Mouse (Mus musculus) splenic B cell, adult 2 months (primary cell): ENCODE measurements around the gene Col28a1.
A peak's percentile ranks its signal among the peaks of the same experiment; 100 is the strongest.
"Not testable (repeated sequence)": the region's sequence is repeated elsewhere in the genome, so short reads cannot be mapped to it uniquely, and the experiment has no call there.

Experiments used
- DNase-seq: peaks from one replicate; pipeline ENCODE4 v3.0.0-alpha.2; 2011; ENCODE audit warnings: low read depth, low spot score
- H3K27me3 ChIP-seq: 2 replicates; pipeline ENCODE4 v1.6.1; 2012; ENCODE audit warnings: mild to moderate bottlenecking, low read length, moderate library complexity, mixed read lengths; ENCODE audit not compliant: control insufficient read depth, poor library complexity, insufficient read depth, severe bottlenecking
- H3K36me3 ChIP-seq: 2 replicates; pipeline ENCODE4 v1.6.1; 2012; ENCODE audit warnings: mild to moderate bottlenecking, low read length, moderate library complexity, mixed read lengths; ENCODE audit not compliant: control insufficient read depth, poor library complexity, insufficient read depth, severe bottlenecking

Gene Col28a1

DNA sequence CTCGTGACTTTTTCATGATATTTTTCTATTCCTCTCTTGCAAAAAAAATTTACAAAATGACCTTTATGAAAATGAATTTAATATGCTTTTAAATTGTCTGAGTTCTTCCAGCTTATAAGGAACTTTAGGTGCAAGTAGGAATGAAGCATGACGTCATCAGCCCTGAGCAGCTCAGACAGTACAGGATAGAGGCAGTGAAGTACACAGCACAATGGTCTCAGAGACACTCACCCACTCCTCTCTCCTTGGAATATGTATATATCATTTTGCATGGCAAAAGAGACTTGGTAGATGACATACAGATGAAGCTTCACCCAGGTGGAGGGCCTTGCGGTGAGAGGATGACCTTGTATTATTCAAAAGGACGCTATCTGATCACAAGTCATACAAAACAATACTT lies 197.7 kb downstream of the Col28a1 start:
- Histone ChIP-seq H3K36me3 (no peaks in the 10 kb centered on the region), H3K27me3 (no peaks in the 10 kb centered on the region)
- DNase-seq, result no peak

DNA sequence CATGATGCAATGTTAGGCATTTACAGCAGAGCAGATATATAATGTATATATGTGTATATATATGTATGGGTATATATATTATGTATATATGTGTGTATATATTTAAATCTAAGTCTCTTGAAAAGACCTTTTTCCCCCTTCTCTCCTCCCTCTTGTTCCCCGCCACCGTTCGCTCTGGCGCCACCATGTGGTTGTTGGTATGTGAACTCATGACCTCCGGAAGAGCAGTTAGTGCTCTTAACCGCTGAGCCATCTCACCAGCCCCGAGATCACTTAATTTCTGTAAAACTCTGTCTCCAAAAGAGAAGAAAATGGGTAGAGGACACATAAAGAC lies 208.8 kb downstream of the Col28a1 start:
- DNase-seq, result peak; percentile 75
- no peaks in the 10 kb centered on the region for H3K36me3 ChIP-seq
- H3K27me3 ChIP-seq, result no peaks in the 10 kb centered on the region

DNA sequence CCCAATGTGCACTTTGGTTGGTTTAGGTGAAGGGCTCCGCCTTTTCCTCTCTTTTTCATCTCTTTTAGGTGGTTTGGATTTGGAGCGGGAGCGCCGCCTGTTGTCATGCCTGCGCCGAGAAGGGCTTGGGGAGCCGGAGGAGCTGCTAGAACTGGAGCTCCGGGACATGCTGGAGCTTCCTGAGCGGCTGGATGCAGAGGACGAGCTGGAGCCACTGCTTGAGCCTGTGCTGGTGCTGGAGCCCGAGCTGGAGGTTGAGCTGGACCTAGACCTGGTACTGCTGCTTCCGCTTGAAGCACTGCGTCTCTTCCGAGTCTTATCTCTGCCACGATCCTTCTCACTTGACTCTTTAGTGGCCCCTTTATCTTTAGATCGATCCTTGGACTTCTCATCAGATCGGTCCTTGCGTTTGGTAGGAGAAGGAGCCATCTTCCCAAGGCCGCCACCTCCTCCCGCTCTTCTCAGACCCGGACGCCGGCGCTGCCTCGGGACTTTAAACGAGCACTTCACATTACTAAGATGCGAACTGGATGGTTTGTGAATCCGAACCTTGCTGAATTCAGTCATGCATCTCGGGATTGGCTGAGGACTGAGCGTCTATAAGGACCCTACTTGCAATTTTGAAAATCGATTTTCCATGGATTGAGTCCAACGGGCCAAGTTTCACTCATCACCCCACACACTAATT lies 209.3 kb downstream of the Col28a1 start:
- not testable (repeated sequence) for H3K36me3 ChIP-seq, H3K27me3 ChIP-seq
- DNase-seq, result peak; percentile 1

DNA sequence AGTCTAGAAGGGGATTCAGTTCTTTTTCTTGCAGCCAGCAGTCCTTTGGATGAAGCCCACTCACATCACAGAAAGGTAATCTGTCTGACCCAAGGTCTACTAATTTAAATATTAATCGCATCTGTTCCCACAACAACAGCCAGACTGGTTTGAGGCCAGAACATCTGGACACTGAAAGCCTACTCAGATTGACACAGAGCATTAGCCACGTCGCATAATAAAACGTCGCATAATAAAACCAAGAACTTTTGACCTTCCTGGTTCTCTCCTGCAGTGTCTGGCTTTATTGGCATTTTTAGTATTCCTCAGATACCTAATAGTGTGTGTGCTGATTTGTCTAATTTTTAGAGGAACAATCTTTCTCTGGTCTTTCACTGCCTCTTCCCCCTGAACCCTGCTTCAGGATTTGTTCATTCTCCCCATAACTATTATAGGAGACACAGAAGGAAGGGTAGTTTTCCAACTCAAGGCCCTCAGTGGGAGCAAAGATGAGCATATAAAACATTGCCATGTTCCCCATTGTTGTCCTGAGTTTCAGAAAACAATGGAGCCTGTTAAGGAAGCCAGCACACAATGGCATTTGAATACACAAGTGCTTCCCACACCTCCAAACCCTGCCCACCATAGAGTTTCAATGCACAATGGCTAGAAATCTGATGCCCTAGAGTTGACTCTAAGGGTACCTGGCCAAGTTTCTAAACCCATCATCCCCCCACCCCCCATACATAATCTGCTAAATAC lies 221.2 kb downstream of the Col28a1 start:
- no peak for DNase-seq
- Histone ChIP-seq H3K27me3 (no peaks in the 10 kb centered on the region), H3K36me3 (no peaks in the 10 kb centered on the region)

- no peak for DNase-seq
- H3K36me3 ChIP-seq, result no peaks in the 10 kb centered on the region
- no peaks in the 10 kb centered on the region for H3K27me3 ChIP-seq
Measured at GRCm38 (mm10) chr6:7969376-7969775, 223.0 kb downstream of the Col28a1 start.

DNA sequence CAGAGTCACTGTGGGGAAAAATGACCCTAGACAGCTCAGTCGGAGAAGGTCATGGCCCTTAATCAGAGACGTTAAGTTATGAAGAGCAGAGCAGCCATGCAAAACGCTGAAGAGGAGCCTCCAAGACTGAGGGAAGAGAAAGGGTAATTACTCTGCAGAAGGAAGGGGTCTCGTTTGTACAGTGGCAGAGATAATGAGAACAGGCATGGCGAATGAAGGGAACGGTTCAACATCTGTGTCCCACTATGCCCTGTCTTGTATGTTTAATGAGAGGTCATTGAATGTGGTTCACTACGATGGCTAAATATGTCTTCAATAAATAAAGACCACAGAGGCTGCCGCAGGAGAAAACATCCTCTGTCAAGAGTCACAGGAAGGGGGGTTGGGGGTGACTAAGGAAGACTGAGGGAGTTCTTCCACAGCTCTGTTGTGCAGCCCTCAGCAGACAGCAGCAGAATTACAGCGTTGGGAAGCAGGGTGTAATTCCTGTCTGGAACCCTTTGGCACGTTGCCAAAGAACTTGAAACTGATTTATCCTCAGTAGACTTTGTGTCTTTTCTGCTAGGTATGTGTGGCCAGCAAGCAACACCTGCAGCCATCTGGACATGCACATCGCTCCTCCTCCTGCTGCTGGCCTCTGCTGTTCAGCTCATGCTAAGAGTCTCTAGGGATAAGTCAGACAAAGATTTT lies 226.4 kb downstream of the Col28a1 start:
- Histone ChIP-seq H3K27me3 (0 out of 2 replicates have a peak, but pooled peaks cover 2% of the 10 kb centered on the region), H3K36me3 (no peaks in the 10 kb centered on the region)
- no peak for DNase-seq

DNA sequence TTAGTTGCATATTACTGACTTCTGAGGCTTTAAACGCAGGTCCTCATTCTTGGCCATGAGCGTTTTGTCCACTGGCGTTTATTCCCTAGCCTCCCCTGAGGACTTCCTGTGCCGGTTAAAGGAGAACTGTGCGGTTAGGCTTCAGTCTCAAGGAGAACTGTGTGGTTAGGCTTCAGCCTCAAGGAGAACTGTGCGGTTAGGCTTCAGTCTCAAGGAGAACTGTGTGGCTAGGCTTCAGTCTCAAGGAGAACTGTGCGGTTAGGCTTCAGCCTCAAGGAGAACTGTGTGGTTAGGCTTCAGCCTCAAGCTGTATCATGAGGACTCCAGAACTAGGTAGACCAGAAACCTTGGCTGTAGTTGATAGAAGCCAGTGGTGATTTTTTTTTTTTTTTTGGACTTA lies 229.7 kb downstream of the Col28a1 start:
- Histone ChIP-seq H3K27me3 (0 out of 2 replicates have a peak, but pooled peaks cover 2% of the 10 kb centered on the region), H3K36me3 (no peaks in the 10 kb centered on the region)
- DNase-seq, result no peak

- Histone ChIP-seq H3K36me3 (no peaks in the 10 kb centered on the region), H3K27me3 (no peaks in the 10 kb centered on the region)
- no peak for DNase-seq
Measured at GRCm38 (mm10) chr6:7952208-7952607, 240.2 kb downstream of the Col28a1 start.

DNA sequence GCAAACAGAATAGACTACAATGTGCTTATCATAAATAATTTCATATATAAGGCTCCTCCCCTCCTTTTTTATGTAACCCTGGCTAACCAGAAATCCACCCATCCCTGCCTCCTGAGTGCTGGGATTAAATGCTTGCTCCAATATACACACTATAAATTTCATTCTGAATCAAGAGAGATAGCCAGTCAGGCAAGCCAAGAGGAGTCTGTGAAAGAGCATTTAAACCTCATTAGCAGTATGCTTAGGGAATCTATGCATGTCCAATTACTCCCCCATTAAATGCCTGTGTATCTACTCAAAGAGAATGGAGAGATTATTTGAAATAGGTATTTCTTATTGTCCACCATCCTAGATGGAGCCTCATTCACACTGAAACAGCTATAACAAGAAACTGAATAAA lies 240.6 kb downstream of the Col28a1 start:
- DNase-seq, result no peak
- Histone ChIP-seq H3K27me3 (no peaks in the 10 kb centered on the region), H3K36me3 (no peaks in the 10 kb centered on the region)
